ENCODE assay signal across 8 mouse cellular contexts in genomic region chr8:110217198-110217597, GRCm38 (mm10). TPM values are rescaled to one million over a fixed set of nuclear protein-coding genes. Genes with fewer than 3 reads are reported as not detected.
DNase-seq lines count a peak whose midpoint lies in the region; ATAC-seq and TF ChIP-seq lines count a peak whose summit lies in the region.

No protein-coding gene starts in this region.

- H3K27me3 ChIP-seq in heart, embryonic 12.5 days (replicated peaks): no peaks in the 10 kb centered on the region
- H3K27me3 ChIP-seq in E14TG2a.4 (ENCODE audit: insufficient read depth, low read length): peaks cover 18% of the 10 kb centered on the region
- H3K27me3 ChIP-seq in forebrain, embryonic 10.5 days (ENCODE audit: poor library complexity, severe bottlenecking): no peaks in the 10 kb centered on the region
- no peaks in the 10 kb centered on the region for H3K27me3 ChIP-seq in limb, embryonic 12.5 days
- no peaks in the 10 kb centered on the region for H3K27me3 ChIP-seq in small intestine, adult 2 months (ENCODE audit: control insufficient read depth, insufficient read depth, low read length)

- DNase-seq in heart, adult 8-10 months (ENCODE audit: low spot score): no peak
- DNase-seq in forebrain, embryonic 10.5 days (ENCODE audit: extremely low spot score, low spot score): no peak
- DNase-seq in testis, postnatal 14 days (ENCODE audit: low spot score): no peak
- DNase-seq in kidney, adult 18-20 months: no peak

- WGBS in heart, embryonic 12.5 days: 37% methylated on average over 5 of the region's 5 CpGs
- 35% methylated on average over 5 of the region's 5 CpGs for WGBS in forebrain, embryonic 10.5 days
- 36% methylated on average over 5 of the region's 5 CpGs for WGBS in limb, embryonic 12.5 days
- 31% methylated on average over 5 of the region's 5 CpGs for WGBS in small intestine, adult 2 months

- no peak for TF ChIP-seq CTCF in E14TG2a.4 (conservative IDR thresholded peaks at IDR 0.05; ENCODE audit: low read length)
- no peak for TF ChIP-seq CTCF in small intestine, adult 2 months (IDR thresholded peaks at IDR 0.05; ENCODE audit: extremely low read depth, insufficient read length, insufficient replicate concordance, low read depth, low read length)

- no peak overlapping the region for H3K27ac ChIP-seq in heart, embryonic 12.5 days (ENCODE audit: poor library complexity, severe bottlenecking)
- peak overlapping the region; percentile 79 for H3K27ac ChIP-seq in forebrain, embryonic 10.5 days
- no peak overlapping the region for H3K27ac ChIP-seq in limb, embryonic 12.5 days
- H3K27ac ChIP-seq in small intestine, adult 2 months (ENCODE audit: insufficient read depth, low read depth, low read length): no peak overlapping the region

- no peak for ATAC-seq in heart, embryonic 12.5 days (ENCODE audit: insufficient number of reproducible peaks, low FRiP score)
- peak; percentile 5; the same call in 1 of the 2 replicates for ATAC-seq in limb, embryonic 12.5 days (ENCODE audit: insufficient number of reproducible peaks, insufficient read depth, low FRiP score, low TSS enrichment, low read depth)

- peak overlapping the region; percentile 72 for H3K4me2 ChIP-seq in heart, embryonic 12.5 days
- peak overlapping the region; percentile 70 for H3K4me2 ChIP-seq in limb, embryonic 12.5 days

- peaks cover 16% of the 10 kb centered on the region for H3K36me3 ChIP-seq in heart, embryonic 12.5 days
- peaks cover 14% of the 10 kb centered on the region for H3K36me3 ChIP-seq in E14TG2a.4 (ENCODE audit: insufficient read depth, low read length)
- peaks cover 22% of the 10 kb centered on the region for H3K36me3 ChIP-seq in forebrain, embryonic 10.5 days (replicated peaks)
- peaks cover 15% of the 10 kb centered on the region for H3K36me3 ChIP-seq in limb, embryonic 12.5 days
- peaks cover 10% of the 10 kb centered on the region for H3K36me3 ChIP-seq in small intestine, adult 2 months (ENCODE audit: control insufficient read depth, insufficient read depth, low read length)

- TF ChIP-seq POLR2A in small intestine, adult 2 months (IDR thresholded peaks at IDR 0.05; ENCODE audit: low read depth, low read length): no peak

- peaks cover 5% of the 10 kb centered on the region for H3K4me1 ChIP-seq in heart, embryonic 12.5 days (replicated peaks)
- peaks cover 15% of the 10 kb centered on the region for H3K4me1 ChIP-seq in E14TG2a.4 (replicated peaks; ENCODE audit: low read depth, low read length)
- H3K4me1 ChIP-seq in forebrain, embryonic 10.5 days: peaks cover 22% of the 10 kb centered on the region
- H3K4me1 ChIP-seq in limb, embryonic 12.5 days (replicated peaks): peaks cover 8% of the 10 kb centered on the region
- H3K4me1 ChIP-seq in small intestine, adult 2 months (ENCODE audit: control insufficient read depth, insufficient read depth, insufficient read length, low read length): no peaks in the 10 kb centered on the region

- peak overlapping the region; percentile 61 for H3K4me3 ChIP-seq in heart, embryonic 12.5 days
- H3K4me3 ChIP-seq in E14TG2a.4 (replicated peaks; ENCODE audit: low read length): peak overlapping the region; percentile 78
- H3K4me3 ChIP-seq in forebrain, embryonic 10.5 days: peak overlapping the region; percentile 66
- H3K4me3 ChIP-seq in limb, embryonic 12.5 days (replicated peaks): peak overlapping the region; percentile 60
- peak overlapping the region; percentile 93 for H3K4me3 ChIP-seq in small intestine, adult 2 months (ENCODE audit: low read depth, low read length)

- H3K9ac ChIP-seq in heart, embryonic 12.5 days: no peak overlapping the region
- no peak overlapping the region for H3K9ac ChIP-seq in limb, embryonic 12.5 days (replicated peaks)

- no peaks in the 10 kb centered on the region for H3K9me3 ChIP-seq in heart, embryonic 12.5 days (replicated peaks)
- H3K9me3 ChIP-seq in E14TG2a.4 (ENCODE audit: low read length): no peaks in the 10 kb centered on the region
- no peaks in the 10 kb centered on the region for H3K9me3 ChIP-seq in forebrain, embryonic 10.5 days
- H3K9me3 ChIP-seq in limb, embryonic 12.5 days: no peaks in the 10 kb centered on the region

RNA-seq across cellular contexts. Expression of gene Cmtr2, which starts 1.7 kb away (rescaled TPM):
- 6.4 and 6.7 TPM in 2 replicates for polyA plus RNA-seq in heart, embryonic 12.5 days (2016; fragmentation: Nextera tagmentation; extraction: Ambion mirVana)
- 1 to 10 TPM; 2.2 to 3.0 (median 2.6) TPM for total RNA-seq in heart, adult 8-10 months (2022)
- 11.2 and 11.9 TPM in 2 replicates for polyA plus RNA-seq in forebrain, embryonic 10.5 days (2016; fragmentation: Nextera tagmentation; extraction: Ambion mirVana)
- polyA plus RNA-seq in limb, embryonic 12.5 days (2016; fragmentation: Nextera tagmentation; extraction: Ambion mirVana): 9.1 and 9.7 TPM in 2 replicates
- polyA plus RNA-seq in small intestine, adult 2 months (2012; rRNA removed): 1.2 TPM in 2 replicates

RNA-seq across cellular contexts. Expression of gene Calb2, which starts 49.2 kb away (rescaled TPM):
- polyA plus RNA-seq in heart, embryonic 12.5 days (2016; fragmentation: Nextera tagmentation; extraction: Ambion mirVana): 1.7 and 1.8 TPM in 2 replicates
- total RNA-seq in heart, adult 8-10 months (2022): not detected
- 8.7 and 12.7 TPM in 2 replicates for polyA plus RNA-seq in forebrain, embryonic 10.5 days (2016; fragmentation: Nextera tagmentation; extraction: Ambion mirVana)
- polyA plus RNA-seq in limb, embryonic 12.5 days (2016; fragmentation: Nextera tagmentation; extraction: Ambion mirVana): 15.5 and 31.0 TPM in 2 replicates
- 1.4 and 3.1 TPM in 2 replicates for polyA plus RNA-seq in small intestine, adult 2 months (2012; rRNA removed)

RNA-seq across cellular contexts. Expression of gene Hydin, which starts 49.6 kb away (rescaled TPM):
- polyA plus RNA-seq in heart, embryonic 12.5 days (2016; fragmentation: Nextera tagmentation; extraction: Ambion mirVana): 0.28 and 0.29 TPM in 2 replicates
- total RNA-seq in heart, adult 8-10 months (2022): under 1 TPM; 0.09 to 0.23 (median 0.13) TPM
- 0.09 and 0.11 TPM in 2 replicates for polyA plus RNA-seq in forebrain, embryonic 10.5 days (2016; fragmentation: Nextera tagmentation; extraction: Ambion mirVana)
- polyA plus RNA-seq in limb, embryonic 12.5 days (2016; fragmentation: Nextera tagmentation; extraction: Ambion mirVana): 0.06 and 0.16 TPM in 2 replicates
- not detected in 2 replicates for polyA plus RNA-seq in small intestine, adult 2 months (2012; rRNA removed)
